Comparison of ENCODE assay signal across 21 mouse cellular contexts in the genomic region with DNA sequence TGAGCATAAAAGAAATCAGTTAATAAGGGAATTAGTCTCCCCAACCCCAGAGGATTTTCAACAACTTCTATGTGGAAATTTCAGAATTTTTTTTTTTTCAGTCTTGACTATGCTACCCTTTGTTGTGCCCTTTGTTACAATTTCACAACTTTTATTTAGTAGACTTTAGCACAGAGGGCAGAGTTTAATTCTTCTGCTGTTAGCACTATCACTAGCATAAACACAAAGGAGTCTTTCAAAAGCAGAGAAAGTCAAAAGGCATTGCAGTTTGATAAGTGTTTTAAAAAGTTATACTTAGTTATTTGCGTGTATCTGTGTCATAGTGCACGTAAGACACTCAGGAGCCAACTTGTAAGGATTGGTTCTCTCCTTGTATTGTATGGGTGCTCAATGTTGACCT. TPM values are rescaled to one million over a fixed set of nuclear protein-coding genes. Genes with fewer than 3 reads are reported as not detected.
DNase-seq lines count a peak whose midpoint lies in the region; TF ChIP-seq lines count a peak whose summit lies in the region.
"Had no signal": no experiment of that assay in that cellular context is flagged by ENCODE, and none has a peak within 500 bp of the region (broad histone marks: within the 10 kb centered on the region; RNA-seq: fewer than 3 reads in every experiment).

No protein-coding gene starts in this region.

- TF ChIP-seq CTCF in kidney, adult 2 months (conservative IDR thresholded peaks at IDR 0.05; ENCODE audit: insufficient read depth, insufficient read length, low read depth, low read length), result no peak
- TF ChIP-seq CTCF in liver, adult 2 months (IDR thresholded peaks at IDR 0.05; ENCODE audit: low read depth, low read length), result no peak

- H3K4me3 ChIP-seq in kidney, adult 2 months (ENCODE audit: insufficient read depth, low read depth, low read length), result no peak overlapping the region
- H3K4me3 ChIP-seq in liver, adult 2 months (ENCODE audit: insufficient read depth, low read depth, low read length), result no peak overlapping the region
- no peak overlapping the region for H3K4me3 ChIP-seq in brown adipose tissue, adult 24 weeks (ENCODE audit: insufficient read depth, low read depth, low read length)
- H3K4me3 ChIP-seq: forebrain, embryonic 10.5 days; forebrain, embryonic 13.5 days; hindbrain, embryonic 12.5 days; hindbrain, embryonic 15.5 days had no signal

- H3K9ac ChIP-seq in liver, adult 2 months (ENCODE audit: low read depth, low read length), result no peak overlapping the region; the same call in 1 of the 2 replicates
- H3K9ac ChIP-seq: forebrain, embryonic 13.5 days; hindbrain, embryonic 12.5 days; hindbrain, embryonic 15.5 days had no signal

- H3K36me3 ChIP-seq in kidney, adult 2 months (ENCODE audit: control insufficient read depth, insufficient read depth, low read length), result peaks cover 7% of the 10 kb centered on the region
- peaks cover 56% of the 10 kb centered on the region for H3K36me3 ChIP-seq in liver, adult 2 months (ENCODE audit: control insufficient read depth, insufficient read depth, low read length)

- peak overlapping the region; percentile 69; the same call in 1 of the 2 replicates for H3K27ac ChIP-seq in kidney, adult 2 months (ENCODE audit: insufficient read depth, low read depth, low read length)
- H3K27ac ChIP-seq in liver, adult 2 months (replicated peaks; ENCODE audit: insufficient read depth, low read depth, low read length), result peak overlapping the region; percentile 94
- H3K27ac ChIP-seq in brown adipose tissue, adult 24 weeks (replicated peaks; ENCODE audit: low read depth, low read length), result peak overlapping the region; percentile 66
- H3K27ac ChIP-seq: forebrain, embryonic 10.5 days; forebrain, embryonic 13.5 days; hindbrain, embryonic 12.5 days; hindbrain, embryonic 15.5 days had no signal

- peak; percentile 71 for DNase-seq in kidney, adult 2 months
- no peak for DNase-seq in kidney, postnatal 14 days
- DNase-seq in liver, adult 2 months (ENCODE audit: extremely low read depth, low read depth, low spot score), result peak; percentile 97
- no peak for DNase-seq in liver
- no peak for DNase-seq in thymus, postnatal 36 days
- DNase-seq: adrenal gland, adult 2 months; adrenal gland, postnatal 14 days; B cell, adult 2 months; cerebellum, adult 18-20 months; cerebellum, adult 9-10 months; cerebellum, postnatal 14 days; gastrocnemius, postnatal 10 days; gastrocnemius, postnatal 36 days; heart, adult 11 months had no signal

- H3K4me1 ChIP-seq in kidney, adult 2 months (ENCODE audit: control insufficient read depth, insufficient read depth, low read length), result peaks cover 8% of the 10 kb centered on the region; the same call in 1 of the 2 replicates
- peaks cover 34% of the 10 kb centered on the region for H3K4me1 ChIP-seq in liver, adult 2 months (ENCODE audit: control insufficient read depth, insufficient read depth, low read length)
- no peaks in the 10 kb centered on the region for H3K4me1 ChIP-seq in brown adipose tissue, adult 24 weeks (ENCODE audit: control insufficient read depth, insufficient read depth, insufficient read length, low read length)
- H3K4me1 ChIP-seq: forebrain, embryonic 10.5 days; forebrain, embryonic 13.5 days; hindbrain, embryonic 12.5 days; hindbrain, embryonic 15.5 days had no signal

- peaks cover 16% of the 10 kb centered on the region; the same call in 1 of the 2 replicates for H3K79me2 ChIP-seq in liver, adult 2 months (ENCODE audit: control insufficient read depth, insufficient read depth, low read length)

- no peak for TF ChIP-seq POLR2A in kidney, adult 2 months (IDR thresholded peaks at IDR 0.05; ENCODE audit: low read depth, low read length)
- TF ChIP-seq POLR2A in liver, adult 2 months (IDR thresholded peaks at IDR 0.05; ENCODE audit: extremely low read depth, insufficient read depth, low read length), result no peak

- no peaks in the 10 kb centered on the region; the same call in 1 of the 2 replicates for H3K27me3 ChIP-seq in kidney, adult 2 months (replicated peaks; ENCODE audit: control insufficient read depth, insufficient read depth, low read length)
- H3K27me3 ChIP-seq in liver, adult 2 months (ENCODE audit: control insufficient read depth, insufficient read depth, low read length), result no peaks in the 10 kb centered on the region
- H3K27me3 ChIP-seq: CH12.LX; forebrain, embryonic 13.5 days; hindbrain, embryonic 12.5 days; hindbrain, embryonic 15.5 days; Patski had no signal

- WGBS in kidney, adult 2 months, result 79% methylated on average over 2 of the region's 2 CpGs
- WGBS in liver, adult 2 months, result 18% methylated on average over 2 of the region's 2 CpGs

RNA-seq across cellular contexts. Expression of a gene that starts 10.6 kb away (rescaled TPM):
- 13.6 and 18.9 TPM in 2 replicates for polyA plus RNA-seq in kidney, adult 2 months (2012; rRNA removed)
- 168 and 189 TPM in 2 replicates for total RNA-seq in liver, adult 2 months (2014; rRNA removed)
- 23.2 and 24.2 TPM in 2 replicates for polyA plus RNA-seq in liver, adult 2 months (2012; rRNA removed)
- polyA plus RNA-seq in brown adipose tissue, adult 24 weeks (2012; ENCODE audit: insufficient read depth, insufficient read length, missing spikeins), result 60.6 and 68.9 TPM in 2 replicates

RNA-seq across cellular contexts. Expression of a gene that starts 38.5 kb away (rescaled TPM):
- 67.9 and 72.9 TPM in 2 replicates for polyA plus RNA-seq in kidney, adult 2 months (2012; rRNA removed)
- 35.6 and 36.0 TPM in 2 replicates for total RNA-seq in liver, adult 2 months (2014; rRNA removed)
- polyA plus RNA-seq in liver, adult 2 months (2012; rRNA removed), result 50.1 and 53.9 TPM in 2 replicates
- 27.1 and 53.2 TPM in 2 replicates for polyA plus RNA-seq in brown adipose tissue, adult 24 weeks (2012; ENCODE audit: insufficient read depth, insufficient read length, missing spikeins)

Comparison
In these comparisons a context has a peak if more than half of its experiments do, and no peak if none do; other contexts are left out.
1. DNase-seq: peak in kidney, adult 2 months (single experiment) and liver, adult 2 months (single experiment); none in kidney, postnatal 14 days (single experiment), liver (single experiment) and thymus, postnatal 36 days (0 of 2).
2. Peak in every context shown above with its lines, with median percentiles within 50 percentile points of each other: H3K27ac ChIP-seq.